Mouse (Mus musculus): ENCODE results near the gene Ptn. TPM values are rescaled to one million over a fixed set of nuclear protein-coding genes. Genes with fewer than 3 reads are reported as not detected.

Gene Ptn
- total and polyA plus RNA-seq, 2 experiments from 2014 or later = 51.3 to 141 TPM

GRCm38 (mm10) chr6:36800309-36800946 lies 9.6 kb downstream of the Ptn start:
- Histone ChIP-seq H3K4me3 (ENCODE audit: low read depth, low read length) (no peak overlapping the region), H3K9me3 (replicated peaks; ENCODE audit: control insufficient read depth, low read length) (no peaks in the 10 kb centered on the region), H3K27ac (ENCODE audit: low read depth) (no peak overlapping the region), H3K27me3 (ENCODE audit: control insufficient read depth, insufficient read depth, low read length) (no peaks in the 10 kb centered on the region), H3K4me1 (ENCODE audit: control insufficient read depth, insufficient read depth) (no peaks in the 10 kb centered on the region), H3K4me2 (ENCODE audit: low read depth, low read length) (no peak overlapping the region), H3K9ac (replicated peaks; ENCODE audit: low read depth, low read length) (no peak overlapping the region), H3K36me3 (replicated peaks; ENCODE audit: control insufficient read depth, insufficient read depth, low read length) (no peaks in the 10 kb centered on the region)
- TF ChIP-seq CTCF (IDR thresholded peaks at IDR 0.05; ENCODE audit: low read depth) (no peak), EP300 (IDR thresholded peaks at IDR 0.05; ENCODE audit: low read depth) (no peak)
- DNase-seq (ENCODE audit: low spot score) (no peak), ATAC-seq (ENCODE audit: insufficient read depth, low read depth) (no peak)
- 74% methylated on average over 5 of the region's 5 CpGs for WGBS

GRCm38 (mm10) chr6:36797066-36797655 lies 12.9 kb downstream of the Ptn start:
- Histone ChIP-seq H3K27ac (ENCODE audit: low read depth) (no peak overlapping the region), H3K27me3 (ENCODE audit: control insufficient read depth, insufficient read depth, low read length) (no peaks in the 10 kb centered on the region), H3K9me3 (replicated peaks; ENCODE audit: control insufficient read depth, low read length) (no peaks in the 10 kb centered on the region), H3K4me1 (ENCODE audit: control insufficient read depth, insufficient read depth) (peaks cover 3% of the 10 kb centered on the region; the same call in 1 of the 2 replicates), H3K36me3 (replicated peaks; ENCODE audit: control insufficient read depth, insufficient read depth, low read length) (no peaks in the 10 kb centered on the region), H3K4me3 (ENCODE audit: low read depth, low read length) (no peak overlapping the region), H3K9ac (replicated peaks; ENCODE audit: low read depth, low read length) (no peak overlapping the region), H3K4me2 (ENCODE audit: low read depth, low read length) (no peak overlapping the region)
- ATAC-seq (ENCODE audit: insufficient read depth, low read depth) = no peak
- 72% methylated on average over 3 of the region's 3 CpGs for WGBS
- no peak for TF ChIP-seq EP300 (IDR thresholded peaks at IDR 0.05; ENCODE audit: low read depth)
- TF ChIP-seq CTCF (IDR thresholded peaks at IDR 0.05; ENCODE audit: low read depth) = no peak
- no peak for DNase-seq (ENCODE audit: low spot score)

GRCm38 (mm10) chr6:36794535-36794934 lies 15.5 kb downstream of the Ptn start:
- Histone ChIP-seq H3K4me3 (ENCODE audit: low read depth, low read length) (no peak overlapping the region), H3K4me1 (ENCODE audit: control insufficient read depth, insufficient read depth) (peaks cover 3% of the 10 kb centered on the region; the same call in 1 of the 2 replicates), H3K9me3 (replicated peaks; ENCODE audit: control insufficient read depth, low read length) (no peaks in the 10 kb centered on the region), H3K27ac (ENCODE audit: low read depth) (no peak overlapping the region), H3K4me2 (ENCODE audit: low read depth, low read length) (no peak overlapping the region), H3K9ac (replicated peaks; ENCODE audit: low read depth, low read length) (no peak overlapping the region), H3K36me3 (replicated peaks; ENCODE audit: control insufficient read depth, insufficient read depth, low read length) (no peaks in the 10 kb centered on the region), H3K27me3 (ENCODE audit: control insufficient read depth, insufficient read depth, low read length) (no peaks in the 10 kb centered on the region)
- DNase-seq (ENCODE audit: low spot score) = no peak
- TF ChIP-seq CTCF (IDR thresholded peaks at IDR 0.05; ENCODE audit: low read depth) = no peak
- TF ChIP-seq EP300 (IDR thresholded peaks at IDR 0.05; ENCODE audit: low read depth) = no peak
- no peak for ATAC-seq (ENCODE audit: insufficient read depth, low read depth)
- 77% methylated on average over 4 of the region's 4 CpGs for WGBS

- no peak for ATAC-seq (ENCODE audit: insufficient read depth, low read depth)
- H3K4me2 ChIP-seq (ENCODE audit: low read depth, low read length) = no peak overlapping the region
Measured at GRCm38 (mm10) chr6:36793775-36794174, 16.2 kb downstream of the Ptn start.

GRCm38 (mm10) chr6:36789261-36789660 lies 20.8 kb downstream of the Ptn start:
- no peak overlapping the region for H3K27ac ChIP-seq (ENCODE audit: low read depth)
- no peak for ATAC-seq (ENCODE audit: insufficient read depth, low read depth)
- no peak for DNase-seq (ENCODE audit: low spot score)
- no peaks in the 10 kb centered on the region for H3K27me3 ChIP-seq (ENCODE audit: control insufficient read depth, insufficient read depth, low read length)
- no peak overlapping the region for H3K9ac ChIP-seq (replicated peaks; ENCODE audit: low read depth, low read length)
- no peak overlapping the region for H3K4me3 ChIP-seq (ENCODE audit: low read depth, low read length)
- H3K9me3 ChIP-seq (replicated peaks; ENCODE audit: control insufficient read depth, low read length) = no peaks in the 10 kb centered on the region
- WGBS = 48% methylated on average over 4 of the region's 4 CpGs
- H3K4me2 ChIP-seq (ENCODE audit: low read depth, low read length) = no peak overlapping the region
- H3K36me3 ChIP-seq (replicated peaks; ENCODE audit: control insufficient read depth, insufficient read depth, low read length) = no peaks in the 10 kb centered on the region
- no peak for TF ChIP-seq CTCF (IDR thresholded peaks at IDR 0.05; ENCODE audit: low read depth)
- H3K4me1 ChIP-seq (ENCODE audit: control insufficient read depth, insufficient read depth) = peaks cover 18% of the 10 kb centered on the region

More at GRCm38 (mm10) chr6:36793775-36794174, 16.2 kb downstream of the Ptn start:
- Histone ChIP-seq H3K9me3 (replicated peaks; ENCODE audit: control insufficient read depth, low read length) (no peaks in the 10 kb centered on the region), H3K27ac (ENCODE audit: low read depth) (no peak overlapping the region), H3K4me1 (ENCODE audit: control insufficient read depth, insufficient read depth) (peaks cover 8% of the 10 kb centered on the region; the same call in 1 of the 2 replicates), H3K9ac (replicated peaks; ENCODE audit: low read depth, low read length) (no peak overlapping the region), H3K27me3 (ENCODE audit: control insufficient read depth, insufficient read depth, low read length) (no peaks in the 10 kb centered on the region), H3K4me3 (ENCODE audit: low read depth, low read length) (no peak overlapping the region), H3K36me3 (replicated peaks; ENCODE audit: control insufficient read depth, insufficient read depth, low read length) (no peaks in the 10 kb centered on the region)
- DNase-seq (ENCODE audit: low spot score) = no peak
- TF ChIP-seq CTCF (IDR thresholded peaks at IDR 0.05; ENCODE audit: low read depth) = no peak
- no peak for TF ChIP-seq EP300 (IDR thresholded peaks at IDR 0.05; ENCODE audit: low read depth)
- 57% methylated on average over 5 of the region's 5 CpGs for WGBS
